Mouse (Mus musculus): ENCODE measurements at regions not wholly inside any gene's neighbourhood (a gene's known extent, or its start where the extent isn't known, plus 50 kb on each side); places are given as distances from the start of the nearest gene placed in this dataset.

- DNase-seq (ENCODE audit: low read depth): no peak
Observed at GRCm38 (mm10) chr9:91818616-91819328, 374.0 kb upstream of the Plscr5 start.

GRCm38 (mm10) chr9:91803372-91803961, 389.3 kb upstream of the Plscr5 start:
- no peak for DNase-seq (ENCODE audit: low read depth)

GRCm38 (mm10) chr9:91798837-91799225, 393.9 kb upstream of the Plscr5 start:
- no peak for DNase-seq (ENCODE audit: low read depth)

GRCm38 (mm10) chr9:91798171-91798836, 394.4 kb upstream of the Plscr5 start:
- no peak for DNase-seq (ENCODE audit: low read depth)

GRCm38 (mm10) chr9:91796976-91797375, 395.8 kb upstream of the Plscr5 start:
- DNase-seq (ENCODE audit: low read depth): no peak

GRCm38 (mm10) chr9:91752935-91753334, 387.3 kb upstream of the Zic1 start:
- no peak for DNase-seq (ENCODE audit: low read depth)

GRCm38 (mm10) chr9:91711106-91711505, 345.5 kb upstream of the Zic1 start:
- DNase-seq (ENCODE audit: low read depth): no peak

- DNase-seq (ENCODE audit: low read depth): no peak
Observed at GRCm38 (mm10) chr9:91680859-91681258, 315.2 kb upstream of the Zic1 start.

GRCm38 (mm10) chr9:91666667-91667066, 301.1 kb upstream of the Zic1 start:
- no peak for DNase-seq (ENCODE audit: low read depth)

- DNase-seq (ENCODE audit: low read depth): no peak
Observed at GRCm38 (mm10) chr9:91660089-91660488, 294.5 kb upstream of the Zic1 start.

GRCm38 (mm10) chr9:91654071-91654470, 288.5 kb upstream of the Zic1 start:
- no peak for DNase-seq (ENCODE audit: low read depth)

- no peak for DNase-seq (ENCODE audit: low read depth)
Observed at GRCm38 (mm10) chr9:91652384-91653100, 286.9 kb upstream of the Zic1 start.

GRCm38 (mm10) chr9:91610401-91610800, 244.8 kb upstream of the Zic1 start:
- DNase-seq (ENCODE audit: low read depth): no peak

GRCm38 (mm10) chr9:91609457-91610166, 244.0 kb upstream of the Zic1 start:
- no peak for DNase-seq (ENCODE audit: low read depth)

- DNase-seq (ENCODE audit: low read depth): no peak
Observed at GRCm38 (mm10) chr9:91601740-91602139, 236.1 kb upstream of the Zic1 start.

- DNase-seq (ENCODE audit: low read depth): no peak
Observed at GRCm38 (mm10) chr9:91591915-91592314, 226.3 kb upstream of the Zic1 start.

- DNase-seq (ENCODE audit: low read depth): no peak
Observed at GRCm38 (mm10) chr9:91588756-91589155, 223.1 kb upstream of the Zic1 start.

- no peak for DNase-seq (ENCODE audit: low read depth)
Observed at GRCm38 (mm10) chr9:91587861-91588260, 222.3 kb upstream of the Zic1 start.

GRCm38 (mm10) chr9:91587271-91587670, 221.7 kb upstream of the Zic1 start:
- DNase-seq (ENCODE audit: low read depth): no peak

GRCm38 (mm10) chr9:91586635-91587034, 221.0 kb upstream of the Zic1 start:
- DNase-seq (ENCODE audit: low read depth): no peak

- no peak for DNase-seq (ENCODE audit: low read depth)
Observed at GRCm38 (mm10) chr9:91574156-91574555, 208.5 kb upstream of the Zic1 start.

- DNase-seq (ENCODE audit: low read depth): no peak
Observed at GRCm38 (mm10) chr9:91566006-91566641, 200.5 kb upstream of the Zic1 start.

Measured in 416B (cell line).